Mouse (Mus musculus): ENCODE data around the gene AC124108.1. TPM values are rescaled to one million over a fixed set of nuclear protein-coding genes. Genes with fewer than 3 reads are reported as not detected.

AC124108.1 gene
- polyA plus RNA-seq, 1 experiment from 2014 or later, result 5.0 TPM

DNA sequence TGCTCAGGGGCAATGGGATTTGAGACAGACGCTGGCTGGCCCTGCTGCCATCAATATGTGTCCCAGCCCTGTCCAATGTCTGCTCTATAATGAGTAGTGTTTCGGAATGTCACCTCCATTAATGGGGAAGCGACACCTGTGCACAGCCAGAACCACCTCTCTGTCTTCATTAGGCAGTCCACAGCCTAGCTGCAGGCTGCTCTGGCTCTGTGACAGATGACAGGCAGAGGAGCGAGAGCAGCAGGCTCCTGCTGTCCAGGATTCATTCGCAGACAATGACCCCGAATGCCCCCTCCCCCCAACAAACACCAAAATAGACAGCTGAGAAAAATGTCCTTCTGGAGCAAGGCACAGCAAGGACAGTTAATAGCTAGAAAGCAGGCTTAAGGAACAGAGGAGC is 21.8 kb downstream of the AC124108.1 start:
- WGBS, result 37% methylated on average over 6 of the region's 6 CpGs
- Histone ChIP-seq H3K4me3 (ENCODE audit: low read depth, low read length) (no peak overlapping the region), H3K4me2 (no peak overlapping the region), H3K4me1 (ENCODE audit: control insufficient read depth, insufficient read depth, low read length) (peaks cover 29% of the 10 kb centered on the region), H3K27ac (ENCODE audit: low read depth, low read length) (no peak overlapping the region), H3K9ac (ENCODE audit: low read length) (no peak overlapping the region; the same call in 1 of the 2 replicates), H3K9me3 (ENCODE audit: control insufficient read depth, low read length) (no peaks in the 10 kb centered on the region), H3K27me3 (ENCODE audit: control insufficient read depth, insufficient read depth, low read length) (no peaks in the 10 kb centered on the region), H3K36me3 (ENCODE audit: control insufficient read depth, insufficient read depth, low read length) (no peaks in the 10 kb centered on the region)
- DNase-seq (ENCODE audit: low spot score, missing footprints) (no peak), ATAC-seq (ENCODE audit: low FRiP score) (peak; percentile 43)

- Histone ChIP-seq H3K4me3 (ENCODE audit: low read depth, low read length) (no peak overlapping the region), H3K27me3 (ENCODE audit: control insufficient read depth, insufficient read depth, low read length) (no peaks in the 10 kb centered on the region), H3K4me2 (no peak overlapping the region), H3K4me1 (ENCODE audit: control insufficient read depth, insufficient read depth, low read length) (peaks cover 17% of the 10 kb centered on the region), H3K36me3 (ENCODE audit: control insufficient read depth, insufficient read depth, low read length) (no peaks in the 10 kb centered on the region), H3K9ac (ENCODE audit: low read length) (no peak overlapping the region), H3K27ac (ENCODE audit: low read depth, low read length) (no peak overlapping the region), H3K9me3 (ENCODE audit: control insufficient read depth, low read length) (no peaks in the 10 kb centered on the region)
- peak; percentile 79 for DNase-seq (ENCODE audit: low spot score, missing footprints)
- ATAC-seq (ENCODE audit: low FRiP score), result no peak
- WGBS, result 65% methylated on average over 3 of the region's 3 CpGs
Observed at GRCm38 (mm10) chr1:132216276-132216675, 25.0 kb downstream of the AC124108.1 start.

DNA sequence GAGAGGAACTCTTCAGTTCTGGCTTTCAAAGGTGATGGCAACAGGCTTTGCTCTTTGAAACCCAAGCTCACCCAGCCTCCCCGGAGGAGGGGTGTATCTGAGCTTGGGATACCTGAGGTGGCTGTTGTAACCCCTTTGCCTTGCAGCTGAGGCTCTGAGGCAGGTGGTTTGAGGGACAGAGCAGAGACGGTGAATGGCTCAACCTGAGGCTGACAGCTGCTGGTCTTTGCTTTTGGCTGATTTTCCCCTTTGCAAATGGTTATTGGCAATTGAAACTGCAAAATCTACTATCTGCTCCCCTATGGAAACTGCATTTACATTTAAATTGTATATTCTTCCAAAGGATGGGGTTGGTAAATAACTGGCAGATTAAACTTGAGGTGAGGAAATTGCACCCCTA is 30.4 kb downstream of the AC124108.1 start:
- 48% methylated on average over 2 of the region's 2 CpGs for WGBS
- peak; percentile 82 for DNase-seq (ENCODE audit: low spot score, missing footprints)
- H3K27ac ChIP-seq (ENCODE audit: low read depth, low read length), result 0 out of 2 replicates have a peak overlapping the region, but pooled peaks have one; percentile 12
- peaks cover 19% of the 10 kb centered on the region for H3K4me1 ChIP-seq (ENCODE audit: control insufficient read depth, insufficient read depth, low read length)
- ATAC-seq (ENCODE audit: low FRiP score), result peak; percentile 4; the same call in 1 of the 2 replicates
- H3K36me3 ChIP-seq (ENCODE audit: control insufficient read depth, insufficient read depth, low read length), result no peaks in the 10 kb centered on the region
- no peak overlapping the region for H3K4me2 ChIP-seq
- H3K27me3 ChIP-seq (ENCODE audit: control insufficient read depth, insufficient read depth, low read length), result no peaks in the 10 kb centered on the region
- no peak overlapping the region for H3K4me3 ChIP-seq (ENCODE audit: low read depth, low read length)
- H3K9ac ChIP-seq (ENCODE audit: low read length), result no peak overlapping the region
- H3K9me3 ChIP-seq (ENCODE audit: control insufficient read depth, low read length), result no peaks in the 10 kb centered on the region

DNA sequence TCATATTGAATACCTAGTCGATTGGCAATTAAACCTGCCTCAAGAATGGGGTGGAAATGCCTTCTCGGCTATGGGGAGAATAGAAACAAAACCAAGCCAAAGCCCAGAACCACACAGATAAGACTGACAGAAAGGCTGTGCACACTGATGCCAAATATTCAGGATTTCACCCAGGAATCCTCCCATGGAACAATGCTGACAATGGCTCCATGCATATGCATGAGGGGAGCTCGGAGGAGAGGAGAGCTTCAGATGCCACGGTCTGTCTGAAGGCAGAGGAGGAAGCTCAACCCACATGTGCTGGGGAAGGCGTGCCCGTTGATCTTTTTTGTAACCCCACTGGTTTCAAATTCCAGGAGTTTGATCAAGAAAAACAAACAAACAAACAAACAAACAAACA is 30.9 kb downstream of the AC124108.1 start:
- Histone ChIP-seq H3K36me3 (ENCODE audit: control insufficient read depth, insufficient read depth, low read length) (no peaks in the 10 kb centered on the region), H3K27ac (ENCODE audit: low read depth, low read length) (peak overlapping the region; percentile 12; the same call in 1 of the 2 replicates), H3K4me3 (ENCODE audit: low read depth, low read length) (no peak overlapping the region), H3K4me2 (peak overlapping the region; percentile 12; the same call in 1 of the 2 replicates), H3K9ac (ENCODE audit: low read length) (no peak overlapping the region), H3K4me1 (ENCODE audit: control insufficient read depth, insufficient read depth, low read length) (peaks cover 19% of the 10 kb centered on the region), H3K27me3 (ENCODE audit: control insufficient read depth, insufficient read depth, low read length) (no peaks in the 10 kb centered on the region), H3K9me3 (ENCODE audit: control insufficient read depth, low read length) (no peaks in the 10 kb centered on the region)
- ATAC-seq (ENCODE audit: low FRiP score), result peak; percentile 91
- peak; percentile 84 for DNase-seq (ENCODE audit: low spot score, missing footprints)
- 18% methylated on average over 6 of the region's 6 CpGs for WGBS

DNA sequence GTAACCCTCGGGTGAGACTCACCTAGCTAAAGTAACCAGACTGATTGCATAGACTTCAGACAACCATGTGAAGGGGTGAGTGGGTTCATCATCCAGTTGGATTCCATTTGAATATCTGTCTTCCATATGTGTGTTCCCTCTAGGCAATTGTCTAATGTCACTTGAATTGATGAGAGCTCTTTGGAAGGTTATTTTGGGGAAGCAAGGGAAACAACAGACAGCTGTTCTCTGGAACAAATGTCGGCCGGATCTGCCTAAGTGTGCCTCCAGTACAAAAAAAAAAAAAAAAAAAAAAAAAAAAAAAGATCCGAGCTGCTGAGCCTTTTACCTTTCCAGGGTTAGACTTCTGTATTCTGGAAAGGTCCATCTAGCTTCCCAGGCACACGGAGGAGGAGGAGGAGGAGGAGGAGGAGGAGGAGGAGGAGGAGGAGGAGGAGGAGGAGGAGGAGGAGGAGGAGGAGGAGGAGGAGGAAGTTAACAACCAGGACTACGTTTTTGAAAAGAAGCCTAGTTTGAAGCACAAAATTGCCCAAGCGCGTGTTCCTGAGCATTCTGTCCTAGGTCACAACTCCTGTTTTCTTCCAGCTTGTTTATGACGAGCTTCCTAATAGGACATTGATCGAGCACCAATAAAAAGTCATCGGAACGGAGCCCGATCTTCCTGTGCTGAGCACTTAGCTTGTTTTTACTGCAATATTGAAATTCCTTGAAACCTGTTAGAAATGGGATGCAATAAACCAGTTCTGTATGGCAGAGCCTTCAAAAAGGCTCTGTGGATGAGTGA is 35.2 kb downstream of the AC124108.1 start:
- no peak for ATAC-seq (ENCODE audit: low FRiP score)
- DNase-seq (ENCODE audit: low spot score, missing footprints), result no peak
- Histone ChIP-seq H3K9ac (ENCODE audit: low read length) (no peak overlapping the region), H3K4me3 (ENCODE audit: low read depth, low read length) (no peak overlapping the region), H3K4me2 (no peak overlapping the region), H3K27ac (ENCODE audit: low read depth, low read length) (no peak overlapping the region), H3K4me1 (ENCODE audit: control insufficient read depth, insufficient read depth, low read length) (peaks cover 15% of the 10 kb centered on the region), H3K27me3 (ENCODE audit: control insufficient read depth, insufficient read depth, low read length) (no peaks in the 10 kb centered on the region), H3K36me3 (ENCODE audit: control insufficient read depth, insufficient read depth, low read length) (no peaks in the 10 kb centered on the region), H3K9me3 (ENCODE audit: control insufficient read depth, low read length) (no peaks in the 10 kb centered on the region)
- WGBS, result 83% methylated on average over 13 of the region's 13 CpGs

DNA sequence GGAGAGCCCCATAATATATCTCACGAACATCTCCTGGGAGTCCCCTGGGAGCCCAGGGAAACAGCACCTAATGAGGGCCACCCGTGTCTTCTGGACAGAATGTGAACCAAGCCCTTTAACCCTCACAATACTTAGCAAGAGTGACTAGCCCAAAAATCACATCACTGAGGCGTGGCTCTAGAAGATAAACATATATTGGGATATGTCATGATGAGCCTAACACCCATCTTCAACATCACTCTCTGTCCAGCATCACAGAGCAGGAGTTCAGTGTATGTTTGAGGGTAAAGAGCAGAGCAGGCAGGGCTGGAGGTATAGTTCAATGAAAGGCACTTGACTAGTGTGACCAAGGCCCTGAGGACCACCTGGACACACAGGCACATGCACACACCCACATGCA is 38.4 kb downstream of the AC124108.1 start, which contains the start of gene Gm10188:
Gene Gm10188 (minus strand): TSS at position 101 of the 400 bp plus-strand sequence.
- ATAC-seq (ENCODE audit: low FRiP score) (no peak), DNase-seq (ENCODE audit: low spot score, missing footprints) (no peak)
- H3K4me3 ChIP-seq (ENCODE audit: low read depth, low read length), result no peak within 1 kb of the TSS
- H3K4me2 ChIP-seq, result no peak within 1 kb of the TSS
- no peaks in the 10 kb centered on the region for H3K9me3 ChIP-seq (ENCODE audit: control insufficient read depth, low read length)
- peaks cover 2% of the 10 kb centered on the region; the same call in 1 of the 2 replicates for H3K4me1 ChIP-seq (ENCODE audit: control insufficient read depth, insufficient read depth, low read length)
- H3K27ac ChIP-seq (ENCODE audit: low read depth, low read length), result no peak within 1 kb of the TSS
- no peaks in the 10 kb centered on the region; the same call in 1 of the 2 replicates for H3K27me3 ChIP-seq (ENCODE audit: control insufficient read depth, insufficient read depth, low read length)
- H3K9ac ChIP-seq (ENCODE audit: low read length), result no peak within 1 kb of the TSS
- WGBS, result 87% methylated on average over 3 of the region's 3 CpGs
- no peaks in the 10 kb centered on the region for H3K36me3 ChIP-seq (ENCODE audit: control insufficient read depth, insufficient read depth, low read length)

GRCm38 (mm10) chr1:132231470-132232274 is 40.4 kb downstream of the AC124108.1 start:
- no peak for ATAC-seq (ENCODE audit: low FRiP score)
- WGBS, result 27% methylated on average over 7 of the region's 7 CpGs
- no peak overlapping the region for H3K4me2 ChIP-seq
- H3K4me1 ChIP-seq (ENCODE audit: control insufficient read depth, insufficient read depth, low read length), result peaks cover 2% of the 10 kb centered on the region; the same call in 1 of the 2 replicates
- peak overlapping the region; percentile 27; the same call in 1 of the 2 replicates for H3K9ac ChIP-seq (ENCODE audit: low read length)
- H3K9me3 ChIP-seq (ENCODE audit: control insufficient read depth, low read length), result no peaks in the 10 kb centered on the region
- H3K4me3 ChIP-seq (ENCODE audit: low read depth, low read length), result no peak overlapping the region
- H3K27me3 ChIP-seq (ENCODE audit: control insufficient read depth, insufficient read depth, low read length), result no peaks in the 10 kb centered on the region; the same call in 1 of the 2 replicates
- H3K27ac ChIP-seq (ENCODE audit: low read depth, low read length), result no peak overlapping the region
- DNase-seq (ENCODE audit: low spot score, missing footprints), result no peak
- no peaks in the 10 kb centered on the region for H3K36me3 ChIP-seq (ENCODE audit: control insufficient read depth, insufficient read depth, low read length)

- no peaks in the 10 kb centered on the region for H3K9me3 ChIP-seq (ENCODE audit: control insufficient read depth, low read length)
- H3K27ac ChIP-seq (ENCODE audit: low read depth, low read length), result no peak overlapping the region
- 19% methylated on average over 12 of the region's 12 CpGs for WGBS
- DNase-seq (ENCODE audit: low spot score, missing footprints) (peak; percentile 90), ATAC-seq (ENCODE audit: low FRiP score) (peak; percentile 62; the same call in 1 of the 2 replicates)
- H3K4me3 ChIP-seq (ENCODE audit: low read depth, low read length), result no peak overlapping the region
- H3K4me2 ChIP-seq, result no peak overlapping the region
- H3K27me3 ChIP-seq (ENCODE audit: control insufficient read depth, insufficient read depth, low read length), result no peaks in the 10 kb centered on the region; the same call in 1 of the 2 replicates
- H3K9ac ChIP-seq (ENCODE audit: low read length), result no peak overlapping the region
- no peaks in the 10 kb centered on the region for H3K36me3 ChIP-seq (ENCODE audit: control insufficient read depth, insufficient read depth, low read length)
- peaks cover 2% of the 10 kb centered on the region; the same call in 1 of the 2 replicates for H3K4me1 ChIP-seq (ENCODE audit: control insufficient read depth, insufficient read depth, low read length)
Observed at GRCm38 (mm10) chr1:132233566-132233965, 42.3 kb downstream of the AC124108.1 start.
